Mouse (Mus musculus) naive thymus-derived CD4-positive, alpha-beta T cell, adult 2 months (primary cell): Measurements from ENCODE around the gene Fbxl3.
A peak's percentile ranks its signal among the peaks of the same experiment; 100 is the strongest.

Source experiments
- DNase-seq: peaks from one replicate; pipeline ENCODE4 v3.0.0-alpha.2; 2011; ENCODE audit warnings: low read depth

Fbxl3 gene

DNA sequence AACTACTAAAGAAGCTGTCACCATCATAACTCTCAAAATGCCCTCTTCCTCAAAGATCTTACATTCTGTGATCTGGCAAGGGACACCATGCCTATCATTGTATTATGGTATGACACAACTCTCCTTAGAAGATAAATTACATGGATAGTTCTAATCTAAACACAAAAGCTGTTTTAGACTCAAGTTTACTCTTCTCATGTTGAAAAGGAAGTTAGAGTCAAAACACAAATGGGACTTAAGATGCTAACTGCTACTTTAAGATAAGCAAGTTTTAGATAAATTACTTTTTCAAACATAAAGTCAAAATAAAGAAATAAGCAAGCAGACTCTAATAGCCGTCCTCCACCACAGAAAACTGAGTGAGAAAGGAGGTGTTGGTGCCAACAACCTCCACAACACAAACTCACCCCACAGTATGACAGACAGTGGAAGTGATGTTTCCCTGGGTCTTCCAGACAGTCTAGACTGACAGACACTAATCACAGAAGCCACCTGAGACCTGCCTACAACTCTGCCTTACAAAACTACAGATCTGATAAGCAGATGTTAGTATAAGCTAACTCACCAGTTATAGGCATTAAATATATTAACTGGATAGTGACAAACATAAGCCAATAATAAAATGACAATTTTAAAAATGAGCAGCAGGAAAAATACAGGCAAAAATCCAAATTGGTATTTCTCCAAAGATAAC is 13.4 kb downstream of the Fbxl3 start:
- no peak for DNase-seq

- DNase-seq: no peak
These were observed 20.0 kb downstream of the Fbxl3 start for GRCm38 (mm10) chr14:103079209-103079977.

DNA sequence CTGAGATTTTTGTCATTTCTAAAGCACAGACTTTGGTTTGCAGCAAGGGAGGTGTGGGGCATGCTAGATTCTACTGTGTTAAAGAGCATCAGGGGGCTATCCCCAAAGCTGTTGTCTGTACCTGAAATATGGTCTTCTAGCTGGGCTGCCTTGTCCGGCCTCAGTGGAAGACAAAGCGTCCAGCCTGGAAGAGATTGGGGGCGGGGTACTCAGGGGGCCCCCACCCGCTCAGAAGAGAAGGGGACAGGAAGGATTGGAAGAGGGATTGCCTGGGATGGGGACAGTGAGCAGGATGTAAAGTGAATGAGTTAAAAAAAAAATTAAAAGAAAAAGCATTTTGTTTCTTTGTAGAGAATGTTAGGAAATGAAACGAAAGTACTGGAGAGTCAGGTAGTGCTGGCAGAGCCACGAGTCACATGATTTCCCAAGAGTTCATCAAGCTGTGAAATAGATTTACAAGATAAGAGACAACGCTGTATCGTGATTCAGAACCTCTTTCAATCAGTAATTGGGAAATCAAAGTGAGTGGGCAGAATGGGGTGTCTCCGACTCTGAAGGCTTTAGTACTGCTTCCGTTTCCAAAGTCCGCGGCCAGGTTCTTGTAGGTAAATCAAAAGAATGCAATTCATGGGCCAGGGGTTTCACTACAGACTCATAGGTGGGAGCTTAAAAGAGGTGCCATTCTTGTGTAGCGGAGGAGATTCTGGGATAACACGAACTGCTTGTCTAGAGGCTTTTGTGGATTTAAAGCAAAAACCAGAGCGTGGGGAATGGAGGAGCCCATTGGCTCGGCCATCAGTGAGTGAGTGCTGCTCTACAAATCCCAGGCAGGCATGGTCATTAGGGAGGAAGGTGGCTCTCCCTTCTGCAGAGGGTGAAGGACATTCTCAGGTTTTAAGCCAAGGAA is 21.1 kb downstream of the Fbxl3 start:
- DNase-seq: no peak

DNA sequence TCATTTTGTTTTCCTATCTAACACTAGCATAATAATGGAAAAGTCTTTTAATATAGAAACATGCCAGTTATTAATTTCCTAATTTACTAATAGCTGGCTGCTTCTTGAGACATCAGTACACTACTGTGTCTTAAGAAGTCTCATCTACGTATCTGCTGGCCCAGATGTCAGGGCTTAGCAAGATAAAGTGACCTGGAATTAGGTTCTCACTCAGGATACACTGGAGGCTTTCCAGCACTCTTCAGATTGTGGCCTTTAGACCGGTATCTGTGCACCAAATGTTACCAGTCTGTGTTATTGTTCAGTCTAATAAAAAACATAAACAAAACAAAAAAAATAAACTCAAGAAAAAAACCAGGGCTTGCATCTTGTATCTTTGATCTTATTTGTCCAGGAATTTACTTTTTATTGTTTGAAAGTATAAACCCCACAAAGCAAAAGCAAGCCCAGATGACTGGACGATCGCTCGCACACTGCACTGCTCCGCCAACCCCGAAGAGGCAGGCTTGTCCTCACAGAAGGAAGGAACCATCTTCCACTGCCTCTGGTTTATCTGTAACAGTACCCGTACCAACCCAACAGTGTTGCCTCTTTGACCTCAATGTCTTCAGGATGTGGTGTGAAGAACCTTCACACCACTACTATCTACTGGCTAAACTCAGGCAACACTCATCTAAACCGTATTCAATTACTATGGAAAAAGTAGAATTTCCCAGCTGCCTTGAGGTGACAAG is 21.9 kb downstream of the Fbxl3 start:
- DNase-seq: no peak

- no peak for DNase-seq
These were observed 24.2 kb downstream of the Fbxl3 start for GRCm38 (mm10) chr14:103075166-103075565.

GRCm38 (mm10) chr14:103073825-103074224 is 25.5 kb downstream of the Fbxl3 start:
- no peak for DNase-seq

DNA sequence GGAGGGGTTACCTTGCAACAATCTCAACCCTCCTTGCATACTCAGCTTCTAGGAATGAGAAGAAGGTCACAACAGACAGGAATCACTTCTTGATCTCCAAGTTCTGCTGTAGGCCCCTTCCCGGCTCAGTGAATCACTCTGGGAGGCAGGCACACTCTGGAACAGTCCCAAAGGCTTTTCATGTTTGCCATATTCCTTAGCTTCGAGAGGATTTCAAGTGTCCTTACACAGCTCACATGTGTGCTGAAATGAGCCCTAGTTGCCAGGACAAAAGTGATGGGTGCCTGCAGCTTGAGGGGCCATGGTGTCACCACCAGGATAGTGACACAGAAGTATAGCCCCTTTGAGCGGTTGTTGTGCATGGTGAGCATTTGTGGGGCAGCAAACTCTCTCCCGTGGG is 26.6 kb downstream of the Fbxl3 start:
- DNase-seq: no peak

- DNase-seq: no peak
These were observed 27.9 kb downstream of the Fbxl3 start for GRCm38 (mm10) chr14:103071471-103071870.

DNA sequence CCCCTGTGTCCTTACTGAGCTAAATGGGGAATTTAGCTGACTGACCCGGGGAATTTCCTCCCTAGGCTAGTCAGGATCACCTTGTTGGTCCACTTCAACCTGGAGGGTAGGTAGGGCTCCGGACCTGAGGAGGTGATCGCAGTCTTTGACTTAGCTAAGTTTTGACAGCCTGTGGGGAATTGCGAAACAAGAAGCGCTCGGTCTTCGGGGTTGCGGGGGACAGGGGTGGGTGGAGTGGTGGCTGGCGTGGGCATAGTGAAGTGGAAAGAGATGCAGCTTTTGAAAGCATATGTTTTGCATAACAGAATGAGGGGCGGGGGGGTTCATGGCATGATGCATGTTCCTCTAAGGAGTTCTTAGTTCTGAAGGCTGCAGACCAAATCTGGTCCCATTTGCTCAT is 28.6 kb downstream of the Fbxl3 start:
- DNase-seq: no peak

DNA sequence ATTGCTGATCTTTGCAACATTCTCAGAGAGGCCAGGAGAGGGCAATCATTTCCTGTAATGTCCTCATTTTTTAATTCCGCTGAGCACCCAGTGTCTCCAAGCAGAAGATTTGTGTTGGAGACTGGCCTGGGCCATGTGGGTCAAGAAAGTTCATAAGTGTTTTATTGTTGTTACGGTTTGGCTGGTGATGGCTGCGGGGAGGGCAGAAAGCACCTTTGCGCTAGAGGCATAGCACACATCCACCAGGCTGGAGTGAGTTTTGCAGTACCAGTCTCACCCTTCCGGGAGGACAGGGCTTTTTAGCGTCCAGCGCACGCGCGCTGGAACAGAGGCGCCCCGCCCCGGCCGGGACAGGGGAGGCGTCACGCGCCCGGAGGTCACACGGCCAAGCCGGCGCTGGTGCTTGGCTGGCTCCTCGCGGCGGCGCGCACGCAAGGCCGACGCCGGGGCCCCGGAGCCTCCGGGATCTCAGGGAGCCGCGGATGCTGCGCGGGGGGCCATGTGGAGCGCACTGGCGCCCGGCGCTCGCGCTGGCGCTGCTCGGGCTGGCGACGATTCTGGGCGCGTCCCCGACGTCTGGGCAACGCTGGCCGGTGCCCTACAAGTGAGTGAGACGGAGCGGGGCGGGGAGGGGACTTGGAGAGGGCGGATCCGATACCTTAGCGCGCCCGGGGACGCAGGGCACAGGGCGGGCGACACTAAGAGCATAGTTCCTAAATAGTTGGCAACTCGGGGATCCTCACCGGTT is 29.3 kb downstream of the Fbxl3 start, which contains the start of gene Cln5:
Gene Cln5 (plus strand): TSS at position 353 of the 748 bp plus-strand sequence.
- DNase-seq: peak; percentile 95

DNA sequence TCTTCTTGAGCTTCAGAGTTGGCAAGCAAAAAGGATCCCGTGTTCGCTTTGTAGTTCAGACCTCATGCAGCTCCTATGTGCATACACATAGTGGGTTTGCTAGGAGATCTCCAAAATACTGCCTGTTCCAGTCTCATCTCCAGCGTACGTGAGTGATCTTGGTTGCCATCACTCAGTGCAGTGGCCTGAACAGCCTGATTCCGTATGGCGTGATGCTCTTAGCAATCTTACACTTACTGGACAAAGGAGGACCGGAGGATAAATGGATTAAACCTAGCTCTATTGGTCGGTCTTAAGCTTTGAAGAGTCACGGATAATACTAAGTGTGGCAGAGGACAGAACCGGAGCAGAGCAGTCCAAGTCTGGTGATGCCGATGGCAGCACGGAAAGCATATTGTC is 29.9 kb downstream of the Fbxl3 start:
- DNase-seq: no peak

GRCm38 (mm10) chr14:103065294-103066167 is 33.8 kb downstream of the Fbxl3 start:
- DNase-seq: peak; percentile 90

DNA sequence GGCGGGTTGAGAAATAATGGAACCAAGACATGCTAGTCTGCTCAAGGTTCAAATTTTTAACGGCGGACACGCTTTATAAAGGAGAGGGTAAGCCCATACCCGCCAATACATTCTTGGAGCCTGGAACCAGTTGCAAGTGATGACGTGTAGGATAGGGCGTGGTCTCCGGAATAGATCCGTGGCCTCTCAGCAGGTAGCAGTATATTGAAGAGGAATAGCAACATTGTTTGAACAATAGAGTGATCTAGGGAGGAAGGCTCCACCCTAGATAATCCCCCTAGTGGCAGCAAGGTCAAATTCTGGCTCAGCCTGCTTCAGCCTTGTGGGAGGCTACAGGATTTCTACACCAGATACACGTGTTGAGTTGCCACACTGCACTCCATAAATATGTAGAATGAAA is 39.9 kb downstream of the Fbxl3 start:
- no peak for DNase-seq

GRCm38 (mm10) chr14:103058998-103059397 is 40.4 kb downstream of the Fbxl3 start:
- no peak for DNase-seq

DNA sequence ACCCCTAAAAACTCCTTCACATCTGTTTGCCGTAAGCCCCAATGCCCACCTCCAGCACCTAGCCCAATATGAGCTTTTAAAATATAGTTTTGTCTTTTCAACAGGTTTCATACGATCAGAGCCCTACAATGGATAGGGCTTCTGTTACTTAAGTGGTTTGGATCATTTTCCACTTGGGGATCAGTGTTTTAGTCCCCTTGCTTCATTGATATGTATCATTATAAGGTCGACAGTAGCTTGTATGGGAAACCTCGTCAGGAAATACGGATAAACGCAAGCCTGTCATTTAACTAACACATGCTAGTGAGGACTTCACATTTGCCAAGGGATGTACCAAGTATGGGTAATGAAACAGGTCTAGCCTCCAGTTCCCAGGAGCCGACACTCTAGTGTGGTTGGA is 42.8 kb downstream of the Fbxl3 start:
- no peak for DNase-seq

DNA sequence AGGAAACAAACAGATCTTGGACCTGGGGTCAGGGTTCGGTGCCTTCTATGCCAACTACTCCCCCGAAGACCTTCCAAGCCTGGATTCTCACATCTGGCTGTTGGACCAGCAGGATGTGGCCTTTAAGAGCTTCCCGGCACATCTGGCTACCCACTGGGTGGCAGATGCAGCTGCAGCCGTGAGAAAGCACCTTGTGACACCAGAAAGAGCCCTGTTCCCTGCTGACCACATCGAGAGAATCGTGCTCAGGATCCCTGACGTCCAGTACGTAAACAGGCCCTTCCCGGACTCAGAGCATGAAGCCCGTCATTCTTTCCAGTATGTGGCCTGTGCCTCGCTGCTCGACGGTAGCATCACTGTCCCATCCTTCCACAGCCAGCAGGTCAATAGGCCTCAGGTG is 44.6 kb downstream of the Fbxl3 start:
- DNase-seq: no peak

- peak; percentile 91 for DNase-seq
These were observed 48.1 kb downstream of the Fbxl3 start for GRCm38 (mm10) chr14:103051159-103051769.

GRCm38 (mm10) chr14:103048292-103049086 is 50.9 kb downstream of the Fbxl3 start:
- DNase-seq: peak; percentile 26

GRCm38 (mm10) chr14:103046677-103047076 is 52.7 kb downstream of the Fbxl3 start, which contains the start of gene Acod1:
Gene Acod1, plus strand, starts transcription at chr14:103046977.
- no peak for DNase-seq
